Comparison of ENCODE assay signal across 19 mouse cellular contexts in the genomic region with DNA sequence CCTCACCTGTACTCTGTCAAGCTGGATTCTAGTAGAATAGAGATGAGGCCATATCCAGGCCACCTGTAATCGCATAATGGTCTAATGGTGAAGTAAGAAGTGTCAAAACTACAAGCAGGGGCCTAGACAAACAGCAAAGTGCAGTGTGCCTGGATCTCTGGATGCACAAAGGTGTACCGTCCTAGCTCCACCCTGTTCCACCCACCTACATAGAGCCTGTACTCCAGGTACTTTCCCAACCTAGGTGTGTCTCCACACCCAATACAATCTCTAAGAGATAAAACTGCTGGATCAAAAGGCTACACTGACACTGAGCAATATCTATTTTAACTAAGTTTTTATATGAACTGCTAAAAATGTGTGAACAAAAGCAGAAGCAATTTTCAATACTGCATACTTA. TPM values are rescaled to one million over a fixed set of nuclear protein-coding genes. Genes with fewer than 3 reads are reported as not detected.
A peak's percentile ranks its signal among the peaks of the same experiment; 100 is the strongest.
DNase-seq lines count a peak whose midpoint lies in the region; ATAC-seq and TF ChIP-seq lines count a peak whose summit lies in the region.
"Had no signal": no experiment of that assay in that cellular context is flagged by ENCODE, and none has a peak within 500 bp of the region (broad histone marks: within the 10 kb centered on the region; RNA-seq: fewer than 3 reads in every experiment).

No protein-coding gene starts in this region.

- H3K4me2 ChIP-seq in kidney, embryonic 16.5 days (replicated peaks; ENCODE audit: low read depth, low read length), result no peak overlapping the region
- H3K4me2 ChIP-seq in intestine, embryonic 15.5 days (replicated peaks), result no peak overlapping the region
- no peak overlapping the region for H3K4me2 ChIP-seq in stomach, postnatal 0 days (replicated peaks; ENCODE audit: low read depth)
- H3K4me2 ChIP-seq: forebrain, embryonic 13.5 days; heart, embryonic 12.5 days; kidney, embryonic 15.5 days; midbrain, embryonic 11.5 days had no signal

- no peaks in the 10 kb centered on the region for H3K9me3 ChIP-seq in kidney, embryonic 16.5 days (ENCODE audit: low read length)
- no peaks in the 10 kb centered on the region for H3K9me3 ChIP-seq in intestine, embryonic 15.5 days
- no peaks in the 10 kb centered on the region for H3K9me3 ChIP-seq in stomach, postnatal 0 days (ENCODE audit: control insufficient read depth, low read length)
- H3K9me3 ChIP-seq: forebrain, embryonic 13.5 days; heart, embryonic 12.5 days; kidney, embryonic 15.5 days had no signal

- DNase-seq in kidney, postnatal 14 days, result no peak
- peak; percentile 14 for DNase-seq in R1 (ENCODE audit: low read depth, low spot score)
- no peak for DNase-seq in stomach, postnatal 0 days (ENCODE audit: low spot score)
- DNase-seq in urinary bladder, adult 2 months (ENCODE audit: low spot score), result no peak
- DNase-seq in spleen, postnatal 36 days (ENCODE audit: low spot score in 2 of 2), result no peak
- DNase-seq: adrenal gland, adult 8-10 months; B cell, adult 2 months; cerebellum, postnatal 10 days; lung, postnatal 10 days; right cerebral cortex, postnatal 14 days; thymus, postnatal 36 days had no signal

- no peak for TF ChIP-seq CTCF in stomach, postnatal 0 days (IDR thresholded peaks at IDR 0.05; ENCODE audit: low read depth)

- no peak for TF ChIP-seq EP300 in stomach, postnatal 0 days (optimal IDR thresholded peaks at IDR 0.05)

- ATAC-seq in kidney, embryonic 16.5 days (ENCODE audit: low FRiP score, low TSS enrichment), result no peak
- ATAC-seq in intestine, embryonic 15.5 days, result peak; percentile 89
- peak; percentile 50; the same call in 1 of the 2 replicates for ATAC-seq in stomach, postnatal 0 days (ENCODE audit: low FRiP score, low TSS enrichment)

- peaks cover 12% of the 10 kb centered on the region; the same call in 1 of the 2 replicates for H3K36me3 ChIP-seq in kidney, embryonic 16.5 days (ENCODE audit: insufficient read depth, low read length)
- H3K36me3 ChIP-seq in intestine, embryonic 15.5 days, result peaks cover 10% of the 10 kb centered on the region
- H3K36me3 ChIP-seq in stomach, postnatal 0 days (ENCODE audit: control insufficient read depth, insufficient read depth, low read length), result peaks cover 6% of the 10 kb centered on the region

- H3K4me3 ChIP-seq in kidney, embryonic 16.5 days (ENCODE audit: low read length), result no peak overlapping the region
- H3K4me3 ChIP-seq in intestine, embryonic 15.5 days (replicated peaks), result no peak overlapping the region
- H3K4me3 ChIP-seq in stomach, postnatal 0 days (ENCODE audit: low read depth, low read length), result no peak overlapping the region
- H3K4me3 ChIP-seq: forebrain, embryonic 13.5 days; heart, embryonic 12.5 days; kidney, embryonic 15.5 days had no signal

- H3K27me3 ChIP-seq in kidney, embryonic 16.5 days (ENCODE audit: insufficient read depth, low read length), result no peaks in the 10 kb centered on the region
- H3K27me3 ChIP-seq in intestine, embryonic 15.5 days (replicated peaks), result no peaks in the 10 kb centered on the region
- no peaks in the 10 kb centered on the region for H3K27me3 ChIP-seq in stomach, postnatal 0 days (ENCODE audit: control insufficient read depth, insufficient read depth, low read length)
- H3K27me3 ChIP-seq: forebrain, embryonic 13.5 days; heart, embryonic 12.5 days; kidney, embryonic 15.5 days; Patski had no signal

- H3K4me1 ChIP-seq in kidney, embryonic 16.5 days (ENCODE audit: insufficient read depth, low read length), result 0 out of 2 replicates have a peak, but pooled peaks cover 2% of the 10 kb centered on the region
- H3K4me1 ChIP-seq in intestine, embryonic 15.5 days (replicated peaks), result peaks cover 8% of the 10 kb centered on the region; the same call in 1 of the 2 replicates
- H3K4me1 ChIP-seq in stomach, postnatal 0 days (replicated peaks; ENCODE audit: control insufficient read depth, insufficient read depth), result no peaks in the 10 kb centered on the region

- no peak overlapping the region for H3K9ac ChIP-seq in kidney, embryonic 16.5 days (replicated peaks; ENCODE audit: low read length)
- H3K9ac ChIP-seq in intestine, embryonic 15.5 days, result no peak overlapping the region
- H3K9ac ChIP-seq in stomach, postnatal 0 days (ENCODE audit: low read length), result no peak overlapping the region
- H3K9ac ChIP-seq: forebrain, embryonic 13.5 days; kidney, embryonic 15.5 days; liver, embryonic 14.5 days had no signal

- 0 out of 2 replicates have a peak overlapping the region, but pooled peaks have one; percentile 34 for H3K27ac ChIP-seq in kidney, embryonic 16.5 days (ENCODE audit: low read length)
- H3K27ac ChIP-seq in intestine, embryonic 15.5 days, result no peak overlapping the region
- H3K27ac ChIP-seq in stomach, postnatal 0 days (replicated peaks), result 0 out of 2 replicates have a peak overlapping the region, but pooled peaks have one; percentile 30
- H3K27ac ChIP-seq: liver, embryonic 14.5 days had no signal

- WGBS in kidney, embryonic 16.5 days, result 86% methylated on average over 2 of the region's 2 CpGs
- 67% methylated on average over 2 of the region's 2 CpGs for WGBS in intestine, embryonic 15.5 days
- WGBS in stomach, postnatal 0 days, result 42% methylated on average over 2 of the region's 2 CpGs

RNA-seq across cellular contexts. Expression of gene Lyrm1, which starts 35.1 kb away (rescaled TPM):
- polyA plus RNA-seq in kidney, embryonic 16.5 days (2015; fragmentation: Nextera tagmentation; extraction: Ambion mirVana), result 6.5 and 7.4 TPM in 2 replicates
- 8.1 and 9.5 TPM in 2 replicates for polyA plus RNA-seq in intestine, embryonic 15.5 days (2015; fragmentation: Nextera tagmentation; extraction: Ambion mirVana)
- polyA plus RNA-seq in stomach, postnatal 0 days (2015; fragmentation: Nextera tagmentation; extraction: Ambion mirVana), result 10.7 and 11.2 TPM in 2 replicates
- 8.3 and 8.9 TPM in 2 replicates for polyA plus RNA-seq in urinary bladder, adult 2 months (2012; rRNA removed)

RNA-seq across cellular contexts. Expression of gene Dcun1d3, which starts 35.5 kb away (rescaled TPM):
- polyA plus RNA-seq in kidney, embryonic 16.5 days (2015; fragmentation: Nextera tagmentation; extraction: Ambion mirVana), result 10.9 and 11.3 TPM in 2 replicates
- 10.6 and 11.6 TPM in 2 replicates for polyA plus RNA-seq in intestine, embryonic 15.5 days (2015; fragmentation: Nextera tagmentation; extraction: Ambion mirVana)
- 11.5 and 12.1 TPM in 2 replicates for polyA plus RNA-seq in stomach, postnatal 0 days (2015; fragmentation: Nextera tagmentation; extraction: Ambion mirVana)
- polyA plus RNA-seq in urinary bladder, adult 2 months (2012; rRNA removed), result 10.3 and 11.4 TPM in 2 replicates
